Mouse (Mus musculus) forebrain, embryonic 10.5 days (tissue): Measurements from ENCODE around the gene Esp22. TPM values are rescaled to one million over a fixed set of nuclear protein-coding genes. Genes with fewer than 3 reads are reported as not detected.
"Not testable (repeated sequence)": the region's sequence is repeated elsewhere in the genome, so short reads cannot be mapped to it uniquely, and the experiment has no call there.

Experiments
- DNase-seq: peaks from one replicate; pipeline ENCODE4 v3.0.0-alpha.2; 2017; ENCODE audit warnings: low spot score; ENCODE audit errors: extremely low spot score
- H3K27ac ChIP-seq: fragments of 300-500 bp; sonication (generic); 2 replicates; pipeline ENCODE4 v1.5.1; 2016; ENCODE audit warnings: mild to moderate bottlenecking
- H3K27me3 ChIP-seq: fragments of 300-500 bp; sonication (generic); 2 replicates; pipeline ENCODE4 v1.6.1; 2016; ENCODE audit warnings: mild to moderate bottlenecking; ENCODE audit not compliant: poor library complexity, severe bottlenecking
- H3K36me3 ChIP-seq: fragments of 300-500 bp; sonication (generic); replicated peaks from 2 replicates; pipeline ENCODE4 v1.6.1; 2016; ENCODE audit warnings: mild to moderate bottlenecking, moderate library complexity
- H3K4me1 ChIP-seq: fragments of 300-500 bp; sonication (generic); 2 replicates; pipeline ENCODE4 v1.6.1; 2016
- H3K4me3 ChIP-seq: fragments of 300-500 bp; sonication (generic); 2 replicates; pipeline ENCODE4 v1.5.1; 2016; ENCODE audit warnings: mild to moderate bottlenecking, moderate library complexity
- H3K9me3 ChIP-seq: fragments of 300-500 bp; sonication (generic); 2 replicates; pipeline ENCODE4 v1.6.1; 2016; ENCODE audit warnings: mild to moderate bottlenecking, moderate library complexity
- WGBS: fragments of 180-500 bp; shearing (Covaris S2); methylation state at CpG from one replicate; pipeline ENCODE4 v1.1.7; 2016; 5-methylcytosine and 5-hydroxymethylcytosine counted together
- polyA plus RNA-seq: library from polyadenylated mRNA; unstranded; fragments of >200 nt; fragmentation: Nextera tagmentation; extraction: Ambion mirVana; gene quantifications from 2 replicates; pipeline ENCODE4 v1.2.1, GENCODE M21; 2016

Gene Esp22
- polyA plus RNA-seq, result not detected in 2 replicates

DNA sequence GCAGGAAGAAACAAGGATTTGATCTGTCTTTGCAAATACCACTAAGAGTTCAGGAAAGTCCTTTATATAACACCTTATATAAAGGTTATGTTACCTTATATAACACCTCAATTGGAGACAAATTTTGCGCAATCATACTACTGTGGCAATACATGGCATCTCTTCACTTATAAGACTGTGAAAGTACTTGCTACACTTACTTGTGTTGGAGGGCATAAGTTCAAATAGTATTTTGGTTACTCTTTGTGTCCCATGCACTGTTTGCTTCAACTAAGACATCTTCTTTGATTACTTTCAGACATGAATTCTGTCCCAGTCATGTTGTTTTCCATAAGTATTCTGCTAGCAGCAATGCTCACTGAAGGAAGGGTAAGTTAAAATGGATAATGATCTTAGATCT lies at the start of gene Esp22:
Gene Esp22 (plus strand): TSS at position 301 of the 400 bp plus-strand sequence.
- Histone ChIP-seq H3K36me3 (no peaks in the 10 kb centered on the region), H3K9me3 (peaks cover 14% of the 10 kb centered on the region), H3K4me1 (no peaks in the 10 kb centered on the region), H3K27me3 (no peaks in the 10 kb centered on the region), H3K27ac (no peak within 1 kb of the TSS), H3K4me3 (no peak within 1 kb of the TSS)
- WGBS, result 92% methylated on average over 1 of the region's 1 CpGs
- DNase-seq, result no peak

DNA sequence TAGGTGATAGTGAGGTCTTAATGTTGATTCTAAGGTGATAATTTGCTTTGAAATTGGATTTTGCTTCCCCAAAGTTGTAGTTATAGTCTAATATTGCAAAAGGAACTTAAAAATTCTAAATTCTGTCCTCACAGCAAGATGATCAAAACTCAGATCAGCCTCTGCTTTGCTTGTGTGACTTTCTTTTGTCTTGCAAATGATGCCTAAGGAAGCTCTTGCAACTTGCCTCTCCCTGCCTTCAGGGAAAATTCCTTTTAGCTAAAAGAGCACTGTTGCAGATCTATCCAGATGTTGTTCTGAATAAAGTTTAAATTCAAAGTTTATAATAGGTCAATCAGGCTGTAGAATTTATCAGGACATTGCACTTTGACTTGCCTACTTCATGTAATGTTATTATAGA lies 31.5 kb upstream of the Esp22 start:
- no peak for DNase-seq
- Histone ChIP-seq H3K9me3 (peaks cover 16% of the 10 kb centered on the region), H3K27me3 (no peaks in the 10 kb centered on the region), H3K27ac (no peak overlapping the region), H3K4me1 (no peaks in the 10 kb centered on the region), H3K36me3 (no peaks in the 10 kb centered on the region), H3K4me3 (no peak overlapping the region)

DNA sequence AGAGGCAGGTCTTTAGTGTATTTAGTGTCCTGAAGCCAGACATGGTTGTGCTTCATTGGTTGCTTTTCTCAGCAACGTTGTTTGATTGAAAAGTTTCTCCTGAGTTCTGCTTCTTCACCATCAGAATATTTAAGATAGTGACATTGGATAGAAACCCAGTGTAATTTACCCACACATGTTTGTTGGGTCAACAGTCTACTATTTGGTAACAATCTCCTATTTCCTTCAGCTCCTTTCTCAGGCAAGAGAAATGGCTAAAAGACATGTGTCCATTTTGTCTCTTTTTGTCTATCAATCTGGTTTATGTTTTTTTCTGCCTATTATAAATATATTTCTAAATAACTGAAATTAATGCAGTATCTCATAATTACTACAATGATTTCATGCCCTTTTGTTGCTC lies 18.2 kb upstream of the Esp22 start, which contains the start of gene Esp23:
Gene Esp23 (minus strand): TSS at position 101 of the 400 bp plus-strand sequence.
- no peaks in the 10 kb centered on the region for H3K4me1 ChIP-seq
- peaks cover 16% of the 10 kb centered on the region for H3K9me3 ChIP-seq
- 50% methylated on average over 1 of the region's 1 CpGs for WGBS
- no peak within 1 kb of the TSS for H3K4me3 ChIP-seq
- no peak within 1 kb of the TSS for H3K27ac ChIP-seq
- DNase-seq, result no peak
- no peaks in the 10 kb centered on the region for H3K27me3 ChIP-seq
- no peaks in the 10 kb centered on the region for H3K36me3 ChIP-seq

DNA sequence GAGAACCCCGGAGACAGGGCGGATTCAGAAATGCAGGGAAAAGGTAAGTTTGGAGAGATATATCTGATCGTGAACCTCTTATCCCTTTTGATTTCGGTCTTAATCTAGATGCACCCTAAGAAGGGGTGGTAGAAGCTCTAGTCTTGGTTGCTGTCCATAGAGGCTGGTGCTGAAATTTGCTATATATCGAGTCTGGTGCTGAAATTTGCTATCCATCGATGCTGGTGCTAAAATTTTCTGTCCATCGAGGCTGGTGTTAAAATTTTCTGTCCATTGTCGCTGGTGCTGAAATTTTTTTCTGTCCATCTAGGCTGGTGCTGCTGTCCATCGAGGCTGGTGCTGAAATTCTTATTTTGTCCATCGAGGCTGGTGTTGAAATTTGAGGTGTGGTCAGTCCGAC lies 12.0 kb downstream of the Esp22 start:
- H3K36me3 ChIP-seq, H3K27ac ChIP-seq, DNase-seq, H3K4me1 ChIP-seq, H3K4me3 ChIP-seq, H3K27me3 ChIP-seq: not testable (repeated sequence)
- H3K9me3 ChIP-seq, result peaks cover 59% of the 10 kb centered on the region
- WGBS, result 75% methylated on average over 11 of the region's 11 CpGs

DNA sequence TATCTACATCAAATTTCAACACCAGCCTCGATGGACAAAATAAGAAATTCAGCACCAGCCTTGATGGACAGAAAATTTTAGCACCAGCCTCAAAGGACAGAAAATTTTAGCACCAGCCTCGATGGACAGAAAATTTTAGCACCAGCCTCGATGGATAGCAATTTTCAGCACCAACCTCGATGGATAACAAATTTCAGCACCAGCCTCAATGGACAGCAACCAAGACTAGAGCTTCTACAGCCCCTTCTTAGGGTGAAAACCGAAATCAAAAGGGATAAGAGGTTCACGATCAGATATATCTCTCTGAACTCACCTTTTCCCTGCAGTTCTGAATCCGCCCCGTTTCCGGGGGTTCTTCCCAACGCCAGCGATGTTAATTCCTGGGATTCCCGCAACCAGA lies 34.0 kb downstream of the Esp22 start:
- H3K4me1 ChIP-seq, DNase-seq, H3K36me3 ChIP-seq, H3K27me3 ChIP-seq, H3K4me3 ChIP-seq, H3K27ac ChIP-seq: not testable (repeated sequence)
- WGBS, result 77% methylated on average over 12 of the region's 12 CpGs
- peaks cover 34% of the 10 kb centered on the region; the same call in 1 of the 2 replicates for H3K9me3 ChIP-seq

Other genes starting within 250 kb of the Esp22 start
- gene Esp24, start 58.6 kb upstream of the Esp22 start, polyA plus RNA-seq, result not detected in 2 replicates
- gene Gm21903, start 52.0 kb upstream of the Esp22 start, polyA plus RNA-seq, result not detected in 2 replicates
- gene Esp23, start 18.3 kb upstream of the Esp22 start, polyA plus RNA-seq, result not detected in 2 replicates